Mouse (Mus musculus): ENCODE results near the gene Clint1.
A peak's percentile ranks its signal among the peaks of the same experiment; 100 is the strongest.

DNA sequence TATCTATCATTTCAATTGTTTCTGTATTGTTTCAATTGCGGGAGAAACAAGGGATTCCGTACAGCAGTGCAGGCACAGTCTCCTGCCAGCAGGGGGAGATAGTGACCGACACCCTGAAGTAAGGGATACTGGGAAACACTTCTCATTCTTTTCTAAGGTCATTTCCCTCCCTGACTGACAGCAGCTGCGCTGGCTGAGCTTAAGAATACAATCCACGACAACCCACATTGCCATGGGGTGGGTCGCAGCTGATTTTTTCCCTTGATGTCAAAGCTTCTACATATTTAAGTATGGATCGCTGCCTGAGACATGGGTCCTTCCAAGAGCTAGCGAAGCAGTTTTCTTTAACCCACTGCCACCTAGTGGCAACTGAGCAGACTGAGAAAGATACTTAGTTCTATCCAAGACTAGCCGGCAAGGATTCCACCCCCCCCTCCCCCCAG is 74.8 kb downstream of the Clint1 start:
- TF ChIP-seq CTCF (IDR thresholded peaks at IDR 0.05; ENCODE audit: control insufficient read depth, insufficient read depth, insufficient replicate concordance, low read depth, low read length) (peak; percentile 81; the same call in 1 of the 2 replicates), POLR2A (IDR thresholded peaks at IDR 0.05; ENCODE audit: control insufficient read depth, low read depth, low read length) (no peak)

All from testis, adult 2 months (tissue).